Mouse (Mus musculus) cortical plate, adult 2 months (tissue): Measurements from ENCODE around the gene Rfwd3.
"Not testable (repeated sequence)": the region's sequence is repeated elsewhere in the genome, so short reads cannot be mapped to it uniquely, and the experiment has no call there.

ENCODE experiments used
- CTCF ChIP-seq: fragments of 200-500 bp; IDR thresholded peaks from 2 replicates; pipeline ENCODE4 v1.5.1; 2011; ENCODE audit warnings: mild to moderate bottlenecking, control low read depth, low read length; ENCODE audit not compliant: insufficient read depth; ENCODE audit errors: extremely low read depth
- POLR2A ChIP-seq: fragments of 200-500 bp; IDR thresholded peaks from 2 replicates; pipeline ENCODE4 v1.6.1; 2011; ENCODE audit warnings: mild to moderate bottlenecking, low read length, control low read depth; ENCODE audit not compliant: insufficient read depth; ENCODE audit errors: extremely low read depth

DNA sequence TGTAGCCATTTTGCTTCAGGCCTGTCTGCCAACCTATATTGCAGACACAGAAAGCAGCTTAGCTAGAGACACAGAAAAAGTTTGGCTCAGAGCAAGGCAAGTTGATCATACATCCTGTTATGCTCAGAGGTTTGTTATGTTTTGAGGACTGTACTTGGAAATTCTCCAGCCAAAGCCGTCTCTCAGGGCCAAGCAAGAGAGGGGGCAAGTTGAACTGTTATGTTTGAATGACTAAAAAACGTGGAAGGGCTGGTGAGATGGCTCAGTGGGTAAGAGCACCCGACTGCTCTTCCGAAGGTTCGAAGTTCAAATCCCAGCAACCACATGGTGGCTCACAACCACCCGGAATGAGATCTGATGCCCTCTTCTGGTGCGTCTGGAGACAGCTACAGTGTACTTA lies 33.9 kb downstream of the Rfwd3 start:
- TF ChIP-seq CTCF, POLR2A: not testable (repeated sequence)
